Mouse (Mus musculus) midbrain, postnatal 0 days (tissue): ENCODE results near the gene Ccl25. TPM values are rescaled to one million over a fixed set of nuclear protein-coding genes. Genes with fewer than 3 reads are reported as not detected.

Source experiments
- ATAC-seq: fragments of 200-750 bp; cut with Nextera tagmentation; 2 replicates; pipeline ENCODE4 v1.8.0; 2017; ENCODE audit warnings: moderate number of reproducible peaks, mild to moderate bottlenecking, moderate TSS enrichment, moderate library complexity; ENCODE audit not compliant: low FRiP score
- DNase-seq: peaks from one replicate; pipeline ENCODE4 v3.0.0-alpha.2; 2015; ENCODE audit warnings: low spot score
- H3K27ac ChIP-seq: fragments of 300-500 bp; sonication (generic); 2 replicates; pipeline ENCODE4 v1.5.1; 2014; ENCODE audit warnings: low read depth, mild to moderate bottlenecking, low read length, mixed read lengths
- H3K27me3 ChIP-seq: fragments of 300-500 bp; sonication (generic); 2 replicates; pipeline ENCODE4 v1.6.1; 2014; ENCODE audit warnings: low read length, control low read depth, mixed read lengths; ENCODE audit not compliant: insufficient read depth
- H3K36me3 ChIP-seq: fragments of 300-500 bp; sonication (generic); 2 replicates; pipeline ENCODE4 v1.6.1; 2014; ENCODE audit warnings: low read length, control low read depth, mixed read lengths; ENCODE audit not compliant: insufficient read depth
- H3K4me1 ChIP-seq: fragments of 300-500 bp; sonication (generic); 2 replicates; pipeline ENCODE4 v1.6.1; 2014; ENCODE audit warnings: mild to moderate bottlenecking, control low read depth, antibody characterized with exemption, low read length, mixed read lengths; ENCODE audit not compliant: insufficient read depth
- H3K4me2 ChIP-seq: fragments of 300-500 bp; sonication (generic); 2 replicates; pipeline ENCODE4 v1.6.1; 2014; ENCODE audit warnings: low read depth, mild to moderate bottlenecking, low read length, mixed read lengths; ENCODE audit not compliant: poor library complexity, severe bottlenecking
- H3K4me3 ChIP-seq: fragments of 300-500 bp; sonication (generic); 2 replicates; pipeline ENCODE4 v1.5.1; 2014; ENCODE audit warnings: low read depth, mild to moderate bottlenecking, low read length, moderate library complexity
- H3K9ac ChIP-seq: fragments of 300-500 bp; sonication (generic); replicated peaks from 2 replicates; pipeline ENCODE4 v1.6.1; 2014; ENCODE audit warnings: mild to moderate bottlenecking, low read length, moderate library complexity, mixed read lengths; ENCODE audit not compliant: poor library complexity, severe bottlenecking
- H3K9me3 ChIP-seq: fragments of 300-500 bp; sonication (generic); 2 replicates; pipeline ENCODE4 v1.6.1; 2016; ENCODE audit warnings: low read length, control low read depth
- CTCF ChIP-seq: IDR thresholded peaks from 2 replicates; pipeline ENCODE4 v1.5.1; 2016; ENCODE audit warnings: antibody characterized with exemption, mild to moderate bottlenecking
- WGBS: fragments of 180-500 bp; shearing (Covaris S2); extraction: QIAGEN DNeasy Blood & Tissue Kit; methylation state at CpG from one replicate; pipeline ENCODE4 v1.1.7; 2014; 5-methylcytosine and 5-hydroxymethylcytosine counted together
- polyA plus RNA-seq: library from polyadenylated mRNA; unstranded; fragments of >200 nt; fragmentation: Nextera tagmentation; extraction: Ambion mirVana; gene quantifications from 2 replicates; pipeline ENCODE4 v1.2.1, GENCODE M21; 2015
- total RNA-seq: library from RNA; depleted of rRNA; stranded (reverse); fragments of >200 nt; gene quantifications from 2 replicates; pipeline ENCODE4 v1.2.3, GENCODE M21; 2014

Ccl25 gene
- total and polyA plus RNA-seq, 2 experiments from 2014 or later: 4.9 to 16.3 TPM

DNA sequence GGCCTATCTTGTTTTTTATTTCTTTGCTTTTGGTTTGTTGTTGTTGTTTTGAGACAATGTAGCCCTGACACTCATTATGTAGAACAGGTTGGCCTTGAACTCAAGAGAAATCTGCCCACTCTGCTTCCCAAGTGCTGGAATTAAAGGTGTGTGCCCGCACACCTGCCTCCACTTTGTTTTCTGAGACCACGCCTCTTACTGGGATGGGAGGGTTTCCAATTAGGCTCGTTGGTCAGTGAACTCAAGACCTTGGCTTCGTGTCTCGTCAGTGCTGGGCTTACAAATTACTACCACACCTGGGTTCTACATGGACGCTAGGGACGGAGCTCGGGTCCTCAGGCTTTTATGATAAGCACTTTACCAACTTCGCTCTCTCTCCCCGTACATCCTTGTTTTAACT lies 30.4 kb downstream of the Ccl25 start:
- no peaks in the 10 kb centered on the region for H3K9me3 ChIP-seq
- H3K27me3 ChIP-seq: no peaks in the 10 kb centered on the region
- WGBS: 91% methylated on average over 10 of the region's 10 CpGs
- TF ChIP-seq CTCF: no peak
- H3K27ac ChIP-seq: no peak overlapping the region
- DNase-seq (no peak), ATAC-seq (no peak)
- H3K9ac ChIP-seq: no peak overlapping the region
- no peak overlapping the region for H3K4me2 ChIP-seq
- no peaks in the 10 kb centered on the region for H3K4me1 ChIP-seq
- H3K4me3 ChIP-seq: no peak overlapping the region
- 0 out of 2 replicates have a peak, but pooled peaks cover 2% of the 10 kb centered on the region for H3K36me3 ChIP-seq

DNA sequence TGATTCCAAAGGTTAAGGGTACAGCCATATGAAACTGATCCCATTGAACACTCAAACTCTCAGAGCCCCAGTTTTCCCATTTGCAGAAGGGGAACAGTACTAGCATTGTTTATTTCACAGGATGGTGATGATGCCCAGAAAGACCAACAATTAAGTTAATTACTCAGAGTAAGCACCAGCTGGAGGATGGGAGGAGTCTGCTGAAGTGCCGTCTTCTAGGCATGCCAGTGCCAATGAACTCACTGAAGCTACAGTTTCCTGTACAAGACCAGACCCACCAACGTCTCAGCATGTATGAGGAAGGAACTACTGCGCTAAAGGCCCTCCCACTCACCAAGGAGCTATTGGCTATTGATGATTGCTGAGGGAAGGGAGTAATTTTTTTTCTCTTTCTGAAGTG lies 34.4 kb downstream of the Ccl25 start:
- no peaks in the 10 kb centered on the region for H3K27me3 ChIP-seq
- no peak overlapping the region for H3K27ac ChIP-seq
- no peak for ATAC-seq
- no peak overlapping the region for H3K4me2 ChIP-seq
- DNase-seq: peak; percentile 3
- no peaks in the 10 kb centered on the region for H3K9me3 ChIP-seq
- TF ChIP-seq CTCF: no peak
- 0 out of 2 replicates have a peak, but pooled peaks cover 2% of the 10 kb centered on the region for H3K36me3 ChIP-seq
- 82% methylated on average over 3 of the region's 3 CpGs for WGBS
- no peak overlapping the region for H3K4me3 ChIP-seq
- H3K4me1 ChIP-seq: no peaks in the 10 kb centered on the region
- H3K9ac ChIP-seq: no peak overlapping the region

- H3K27ac ChIP-seq: no peak overlapping the region
- no peaks in the 10 kb centered on the region for H3K4me1 ChIP-seq
- H3K4me3 ChIP-seq: no peak overlapping the region
- DNase-seq (no peak), ATAC-seq (no peak)
- WGBS: 90% methylated on average over 2 of the region's 2 CpGs
- H3K4me2 ChIP-seq: no peak overlapping the region
- no peaks in the 10 kb centered on the region for H3K27me3 ChIP-seq
- H3K36me3 ChIP-seq: 0 out of 2 replicates have a peak, but pooled peaks cover 2% of the 10 kb centered on the region
- no peaks in the 10 kb centered on the region for H3K9me3 ChIP-seq
- no peak overlapping the region for H3K9ac ChIP-seq
- TF ChIP-seq CTCF: no peak
Observed at GRCm38 (mm10) chr8:4360922-4361321, 35.9 kb downstream of the Ccl25 start.

DNA sequence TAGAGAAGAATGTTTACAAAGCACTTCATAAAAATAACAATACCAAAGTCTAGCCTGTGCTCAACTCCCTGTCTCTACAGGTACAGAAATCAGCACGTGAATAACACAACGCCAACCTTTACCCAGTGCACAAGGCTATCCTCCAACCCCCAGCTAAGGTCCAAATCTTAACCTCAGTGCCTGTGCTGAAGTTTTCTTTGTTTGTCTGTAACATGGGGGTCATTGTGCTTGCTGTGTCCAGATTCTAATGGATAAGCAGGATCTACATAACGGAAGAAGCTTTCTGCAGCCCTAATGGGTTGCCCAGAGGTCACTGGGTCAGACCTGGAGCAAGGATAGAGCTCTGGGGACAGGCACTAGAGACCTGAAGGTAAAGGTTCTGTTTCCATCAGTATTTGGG lies 41.2 kb downstream of the Ccl25 start:
- 86% methylated on average over 3 of the region's 3 CpGs for WGBS
- H3K36me3 ChIP-seq: no peaks in the 10 kb centered on the region
- H3K9ac ChIP-seq: no peak overlapping the region

DNA sequence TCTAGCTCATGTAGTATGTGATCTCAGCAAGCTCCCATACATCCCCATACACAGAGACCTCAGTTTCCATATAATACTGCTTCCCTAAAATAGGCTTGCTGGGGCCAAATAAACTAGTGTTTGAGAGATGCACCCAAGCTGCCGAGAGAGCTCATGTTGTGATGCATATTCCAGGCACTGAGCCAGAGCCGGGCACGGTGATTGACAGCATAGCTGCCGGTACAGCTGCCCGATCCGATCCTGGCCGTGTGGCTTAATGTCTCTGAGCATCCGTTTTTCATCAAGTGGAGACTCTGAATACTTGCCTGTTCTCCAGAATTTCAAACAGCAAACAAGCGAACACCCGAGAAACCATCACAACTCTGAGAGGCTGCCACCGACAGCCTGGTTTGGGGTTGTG lies 42.8 kb downstream of the Ccl25 start:
- WGBS: 71% methylated on average over 11 of the region's 11 CpGs
- H3K27me3 ChIP-seq: no peaks in the 10 kb centered on the region
- no peak for ATAC-seq

More for the DNA sequence above, 41.2 kb downstream of the Ccl25 start:
- ATAC-seq: no peak
- Histone ChIP-seq H3K4me1 (no peaks in the 10 kb centered on the region), H3K4me2 (no peak overlapping the region), H3K27ac (no peak overlapping the region), H3K9me3 (no peaks in the 10 kb centered on the region), H3K27me3 (no peaks in the 10 kb centered on the region), H3K4me3 (no peak overlapping the region)
- TF ChIP-seq CTCF: no peak
- no peak for DNase-seq

GRCm38 (mm10) chr8:4368470-4368869 lies 43.5 kb downstream of the Ccl25 start:
- no peaks in the 10 kb centered on the region for H3K27me3 ChIP-seq
- H3K27ac ChIP-seq: no peak overlapping the region
- DNase-seq (no peak), ATAC-seq (no peak)
- 93% methylated on average over 4 of the region's 4 CpGs for WGBS
- H3K36me3 ChIP-seq: no peaks in the 10 kb centered on the region
- H3K4me1 ChIP-seq: no peaks in the 10 kb centered on the region
- no peak overlapping the region for H3K4me3 ChIP-seq
- no peak overlapping the region for H3K9ac ChIP-seq
- no peaks in the 10 kb centered on the region for H3K9me3 ChIP-seq
- H3K4me2 ChIP-seq: no peak overlapping the region
- no peak for TF ChIP-seq CTCF

More for the DNA sequence above, 42.8 kb downstream of the Ccl25 start:
- H3K4me3 ChIP-seq: no peak overlapping the region
- no peaks in the 10 kb centered on the region for H3K9me3 ChIP-seq
- no peaks in the 10 kb centered on the region for H3K36me3 ChIP-seq
- TF ChIP-seq CTCF: no peak
- H3K4me1 ChIP-seq: no peaks in the 10 kb centered on the region
- no peak overlapping the region for H3K4me2 ChIP-seq
- no peak overlapping the region for H3K9ac ChIP-seq
- H3K27ac ChIP-seq: no peak overlapping the region
- DNase-seq: peak; percentile 55
